Mouse (Mus musculus) spleen, adult 2 months (tissue): ENCODE results near the gene Slc34a1. TPM values are rescaled to one million over a fixed set of nuclear protein-coding genes. Genes with fewer than 3 reads are reported as not detected.
A peak's percentile ranks its signal among the peaks of the same experiment; 100 is the strongest.
"Not testable (repeated sequence)": the region's sequence is repeated elsewhere in the genome, so short reads cannot be mapped to it uniquely, and the experiment has no call there.

Experiments used
- DNase-seq, 2 experiments: peaks; one replicate each; pipeline versions ENCODE4 v3.0.0 to v3.0.0-alpha.2; 2012 to 2021; ENCODE audit warnings: low spot score in 2 of 2, low read depth in 1 of 2
- H3K27ac ChIP-seq: fragments of 200-500 bp; 2 replicates; pipeline ENCODE4 v1.5.1; 2012; ENCODE audit warnings: low read length, inconsistent platforms; ENCODE audit not compliant: insufficient read depth
- H3K27me3 ChIP-seq: fragments of 200-500 bp; 2 replicates; pipeline ENCODE4 v1.6.1; 2012; ENCODE audit warnings: mild to moderate bottlenecking, moderate library complexity, low read length, inconsistent platforms; ENCODE audit not compliant: control insufficient read depth, insufficient read depth
- H3K36me3 ChIP-seq: fragments of 200-500 bp; 2 replicates; pipeline ENCODE4 v1.6.1; 2012; ENCODE audit warnings: mild to moderate bottlenecking, low read length, inconsistent platforms; ENCODE audit not compliant: control insufficient read depth, insufficient read depth
- H3K4me1 ChIP-seq: fragments of 200-500 bp; 2 replicates; pipeline ENCODE4 v1.6.1; 2011; ENCODE audit warnings: inconsistent platforms; ENCODE audit not compliant: control insufficient read depth, insufficient read depth, insufficient read length
- H3K4me3 ChIP-seq: fragments of 200-500 bp; 2 replicates; pipeline ENCODE4 v1.5.1; 2011; ENCODE audit warnings: mild to moderate bottlenecking, inconsistent platforms; ENCODE audit not compliant: insufficient read depth, insufficient read length; ENCODE audit errors: extremely low read depth
- CTCF ChIP-seq: fragments of 200-500 bp; IDR thresholded peaks from 2 replicates; pipeline ENCODE4 v1.5.1; 2011; ENCODE audit warnings: mild to moderate bottlenecking, inconsistent platforms; ENCODE audit not compliant: insufficient read depth, insufficient read length, insufficient replicate concordance; ENCODE audit errors: extremely low read depth
- POLR2A ChIP-seq: fragments of 200-500 bp; IDR thresholded peaks from 2 replicates; pipeline ENCODE4 v1.6.1; 2011; ENCODE audit warnings: low read depth, low read length, inconsistent platforms
- WGBS: fragments of 180-500 bp; shearing (Covaris S2); methylation state at CpG from one replicate; pipeline ENCODE4 v1.1.7; 2018; 5-methylcytosine and 5-hydroxymethylcytosine counted together
- polyA plus RNA-seq: library from polyadenylated mRNA; depleted of rRNA; stranded (reverse); fragments of >200 nt; gene quantifications from 2 replicates; pipeline ENCODE4 v1.2.3, GENCODE M21; 2012

Gene Slc34a1
- polyA plus RNA-seq, 1 experiment: 2.2 TPM

GRCm38 (mm10) chr13:55426613-55427012 is 28.6 kb downstream of the Slc34a1 start, which contains the start of gene F12:
Gene F12 (minus strand): TSS chr13:55426793.
- TF ChIP-seq CTCF: no peak
- TF ChIP-seq POLR2A: no peak
- 96% methylated on average over 10 of the region's 10 CpGs for WGBS
- Histone ChIP-seq H3K36me3 (no peaks in the 10 kb centered on the region), H3K4me1 (peaks cover 30% of the 10 kb centered on the region), H3K27ac (no peak within 1 kb of the TSS), H3K27me3 (no peaks in the 10 kb centered on the region), H3K4me3 (no peak within 1 kb of the TSS)
- DNase-seq: no peak

- Histone ChIP-seq H3K27me3 (no peaks in the 10 kb centered on the region), H3K27ac (peak overlapping the region; percentile 89), H3K36me3 (no peaks in the 10 kb centered on the region), H3K4me3 (no peak overlapping the region), H3K4me1 (peaks cover 37% of the 10 kb centered on the region)
- WGBS: 40% methylated on average over 12 of the region's 12 CpGs
- TF ChIP-seq POLR2A (no peak), CTCF (no peak)
- peak; percentile 52 to 78 for DNase-seq
These were observed 31.4 kb downstream of the Slc34a1 start for GRCm38 (mm10) chr13:55429226-55429888.

DNA sequence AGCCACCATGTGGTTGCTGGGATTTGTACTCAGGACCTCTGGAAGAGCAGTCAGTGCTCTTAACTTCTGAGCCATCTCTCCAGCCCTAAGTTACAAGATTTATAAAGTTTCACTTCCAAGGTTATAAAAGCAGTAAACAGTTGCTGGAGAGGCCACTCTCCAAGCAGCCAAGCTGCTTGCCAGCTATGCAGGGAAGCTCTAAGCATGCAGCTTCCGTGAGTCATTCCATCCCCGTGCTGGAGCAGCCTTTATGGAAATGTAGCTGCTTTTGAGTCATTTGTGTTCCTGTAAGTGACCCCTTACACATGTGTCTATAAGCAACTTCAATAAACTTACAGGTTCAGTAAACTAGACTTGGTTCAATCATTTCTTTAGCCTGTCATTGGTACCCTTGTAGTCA is 32.6 kb downstream of the Slc34a1 start:
- Histone ChIP-seq H3K4me1 (peaks cover 37% of the 10 kb centered on the region), H3K36me3 (no peaks in the 10 kb centered on the region), H3K27ac (peak overlapping the region; percentile 52; the same call in 1 of the 2 replicates), H3K4me3 (no peak overlapping the region), H3K27me3 (no peaks in the 10 kb centered on the region)
- WGBS: 91% methylated on average over 2 of the region's 2 CpGs
- no peak for DNase-seq
- no peak for TF ChIP-seq POLR2A
- TF ChIP-seq CTCF: no peak

DNA sequence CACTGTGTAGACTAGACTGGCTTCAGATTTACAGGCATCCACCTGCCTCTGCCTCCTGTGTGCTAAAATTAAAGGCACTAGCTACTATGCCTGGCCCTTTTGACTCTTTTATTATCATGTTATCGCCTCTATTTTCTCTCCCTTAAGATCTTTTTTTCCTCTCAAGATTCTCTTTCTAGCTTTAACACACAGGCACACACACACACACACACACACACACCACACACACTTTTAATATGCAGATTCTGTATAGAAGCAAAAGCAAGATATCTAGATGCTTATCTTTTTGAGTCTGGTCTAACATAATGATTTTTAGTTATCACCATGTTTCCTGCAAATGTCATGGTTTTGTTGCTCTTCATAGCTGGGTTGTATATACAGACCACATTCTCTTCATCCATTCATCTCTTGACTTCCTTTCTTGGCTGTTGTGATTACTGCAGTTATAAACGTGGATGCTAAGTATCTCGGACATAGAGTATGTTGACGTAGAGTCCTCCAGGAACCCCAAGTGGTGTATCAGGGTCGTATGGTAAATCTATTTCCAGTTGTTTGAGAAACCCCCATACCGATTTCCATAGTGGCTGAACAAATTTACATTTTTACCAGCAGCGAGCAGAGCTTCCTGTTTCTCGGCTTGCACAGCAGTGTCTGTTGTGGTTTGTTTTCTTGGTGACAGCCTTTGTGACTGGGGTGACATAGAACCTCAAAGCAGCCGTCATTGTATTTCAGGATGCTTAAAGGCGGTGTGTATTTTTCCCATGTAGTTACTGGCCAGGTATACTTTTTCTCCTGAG is 34.1 kb downstream of the Slc34a1 start:
- TF ChIP-seq CTCF (no peak), POLR2A (no peak)
- H3K4me3 ChIP-seq: peak overlapping the region; percentile 29; the same call in 1 of the 2 replicates
- peaks cover 36% of the 10 kb centered on the region for H3K4me1 ChIP-seq
- H3K27ac ChIP-seq: peak overlapping the region; percentile 99
- WGBS: 10% methylated on average over 10 of the region's 10 CpGs
- peak; percentile 68 to 83 for DNase-seq
- H3K36me3 ChIP-seq: no peaks in the 10 kb centered on the region
- no peaks in the 10 kb centered on the region for H3K27me3 ChIP-seq

DNA sequence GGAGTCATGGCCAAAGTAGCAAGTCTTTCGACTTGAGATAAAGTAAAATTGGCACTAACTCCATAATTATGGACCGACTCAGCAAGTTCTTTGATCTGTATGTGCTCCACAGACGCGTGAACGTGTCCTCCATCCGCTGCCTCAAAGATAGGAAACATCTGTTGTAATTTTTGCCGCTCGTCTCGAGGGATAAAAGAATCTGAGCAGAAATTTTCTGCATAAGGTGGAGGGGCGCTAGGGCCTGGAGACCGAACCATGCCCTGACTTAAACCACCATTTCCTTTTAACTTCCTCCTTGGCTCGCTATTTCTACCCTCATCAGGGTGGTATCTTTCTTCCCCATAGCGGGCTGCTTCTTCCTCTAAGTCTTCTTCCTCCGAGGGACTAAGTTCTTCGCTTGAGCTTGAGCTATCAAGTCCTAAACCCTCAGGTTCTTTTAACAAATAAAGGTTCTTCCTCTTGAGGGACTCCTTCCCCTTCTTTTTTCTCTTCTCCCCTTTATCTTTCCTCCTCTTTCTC is 39.2 kb downstream of the Slc34a1 start:
- H3K36me3 ChIP-seq, H3K4me3 ChIP-seq, H3K27me3 ChIP-seq, DNase-seq: not testable (repeated sequence)
- Histone ChIP-seq H3K4me1 (peaks cover 18% of the 10 kb centered on the region; the same call in 1 of the 2 replicates), H3K27ac (peak overlapping the region; percentile 52; the same call in 1 of the 2 replicates)
- 16% methylated on average over 15 of the region's 15 CpGs for WGBS

GRCm38 (mm10) chr13:55443799-55444285 is 45.9 kb downstream of the Slc34a1 start:
- no peaks in the 10 kb centered on the region for H3K27me3 ChIP-seq
- TF ChIP-seq CTCF: no peak
- no peak for TF ChIP-seq POLR2A
- H3K36me3 ChIP-seq: no peaks in the 10 kb centered on the region
- H3K4me1 ChIP-seq: peaks cover 37% of the 10 kb centered on the region; the same call in 1 of the 2 replicates
- DNase-seq: no peak
- H3K4me3 ChIP-seq: peak overlapping the region; percentile 55; the same call in 1 of the 2 replicates
- WGBS: 13% methylated on average over 9 of the region's 9 CpGs
- peak overlapping the region; percentile 99 for H3K27ac ChIP-seq
